Mouse (Mus musculus) CH12.LX (cell line): ENCODE data around the gene Tmem82. TPM values are rescaled to one million over a fixed set of nuclear protein-coding genes. Genes with fewer than 3 reads are reported as not detected.

Experiments used
- DNase-seq: peaks from one replicate; pipeline ENCODE4 v3.0.0-alpha.2; 2013; ENCODE audit errors: extremely low read depth
- H3K27ac ChIP-seq: 2 replicates; pipeline ENCODE4 v1.5.1; 2012; ENCODE audit warnings: low read depth, mild to moderate bottlenecking, control low read depth, moderate library complexity; ENCODE audit not compliant: insufficient read depth
- H3K27me3 ChIP-seq: replicated peaks from 2 replicates; pipeline ENCODE3; 2012; ENCODE audit warnings: inconsistent platforms
- H3K36me3 ChIP-seq, 2 experiments: replicated peaks in 1 of 2; 2 replicates each; pipeline versions ENCODE3 to v1.6.1; 2012; ENCODE audit warnings: inconsistent platforms in 1 of 2, low read length in 1 of 2, mild to moderate bottlenecking in 1 of 2, mixed read lengths in 1 of 2, moderate library complexity in 1 of 2; ENCODE audit not compliant: control insufficient read depth in 1 of 2, insufficient read depth in 1 of 2
- H3K4me1 ChIP-seq, 2 experiments: 2 replicates each; pipeline ENCODE4 v1.6.1; 2012; ENCODE audit warnings: inconsistent platforms in 1 of 2, moderate library complexity in 1 of 2; ENCODE audit not compliant: insufficient read depth in 2 of 2, control insufficient read depth in 1 of 2
- H3K4me2 ChIP-seq: 2 replicates; pipeline ENCODE4 v1.6.1; 2012; ENCODE audit warnings: low read depth, mild to moderate bottlenecking, control low read depth; ENCODE audit not compliant: poor library complexity, insufficient read depth, severe bottlenecking
- H3K4me3 ChIP-seq, 3 experiments: fragments of 150-350 bp in 1 of 3; sonication (generic) in 1 of 3; replicated peaks in 1 of 3; 2 replicates each; pipeline versions ENCODE3 to v1.5.1; 2011 to 2012; ENCODE audit warnings: low read depth in 2 of 3, low read length in 2 of 3, mild to moderate bottlenecking in 2 of 3, moderate library complexity in 2 of 3, control low read depth in 1 of 3, improper control_type of control experiment in 1 of 3, inconsistent platforms in 1 of 3, mixed read lengths in 1 of 3; ENCODE audit not compliant: poor library complexity in 1 of 3
- H3K79me2 ChIP-seq: replicated peaks from 2 replicates; pipeline ENCODE4 v1.6.1; 2012; ENCODE audit warnings: mild to moderate bottlenecking, moderate library complexity; ENCODE audit not compliant: control insufficient read depth, poor library complexity, insufficient read depth, severe bottlenecking; ENCODE audit errors: extremely low read depth
- H3K9ac ChIP-seq: 2 replicates; pipeline ENCODE4 v1.6.1; 2012; ENCODE audit warnings: low read depth, mild to moderate bottlenecking, control low read depth, moderate library complexity; ENCODE audit not compliant: insufficient read depth
- H3K9me3 ChIP-seq: replicated peaks from 2 replicates; pipeline ENCODE3; 2012; ENCODE audit warnings: low read length, inconsistent platforms, mixed read lengths
- CHD1 ChIP-seq: IDR thresholded peaks from 2 replicates; pipeline ENCODE4 v1.6.1; 2012; ENCODE audit warnings: low read depth, low read length, improper control_type of control experiment, inconsistent platforms
- CTCF ChIP-seq, 2 experiments: IDR thresholded peaks in 1 of 2; conservative IDR thresholded peaks in 1 of 2; 2 replicates each; pipeline ENCODE4 v1.5.1; 2011 to 2012; ENCODE audit warnings: low read depth in 2 of 2, low read length in 2 of 2, improper control_type of control experiment in 1 of 2, inconsistent platforms in 1 of 2, mild to moderate bottlenecking in 1 of 2, moderate library complexity in 1 of 2
- E2F4 ChIP-seq: IDR thresholded peaks from 2 replicates; pipeline ENCODE4 v1.6.1; 2011; ENCODE audit warnings: low read depth, low read length, improper control_type of control experiment; ENCODE audit not compliant: insufficient replicate concordance
- GABPA ChIP-seq: IDR thresholded peaks from 2 replicates; pipeline ENCODE4 v1.6.1; 2012; ENCODE audit warnings: low read depth, low read length, improper control_type of control experiment, inconsistent platforms; ENCODE audit not compliant: insufficient replicate concordance
- HCFC1 ChIP-seq: IDR thresholded peaks from 2 replicates; pipeline ENCODE4 v1.6.1; 2012; ENCODE audit warnings: low read depth, mild to moderate bottlenecking, inconsistent platforms, low read length, improper control_type of control experiment
- IRF4 ChIP-seq: IDR thresholded peaks from 2 replicates; pipeline ENCODE4 v1.6.1; 2014; ENCODE audit warnings: low read depth, mild to moderate bottlenecking, inconsistent platforms, low read length, improper control_type of control experiment
- JUN ChIP-seq: IDR thresholded peaks from 2 replicates; pipeline ENCODE4 v1.6.1; 2011; ENCODE audit warnings: low read depth, mild to moderate bottlenecking, low read length, improper control_type of control experiment, moderate library complexity; ENCODE audit not compliant: insufficient read depth
- KAT2A ChIP-seq: IDR thresholded peaks from 2 replicates; pipeline ENCODE4 v1.6.1; 2012; ENCODE audit warnings: low read length, improper control_type of control experiment, inconsistent platforms; ENCODE audit not compliant: insufficient replicate concordance
- MAZ ChIP-seq: IDR thresholded peaks from 2 replicates; pipeline ENCODE4 v1.6.1; 2012; ENCODE audit warnings: low read depth, mild to moderate bottlenecking, inconsistent platforms, low read length, improper control_type of control experiment, moderate library complexity
- MXI1 ChIP-seq: IDR thresholded peaks from 2 replicates; pipeline ENCODE4 v1.6.1; 2011; ENCODE audit warnings: mild to moderate bottlenecking, low read depth, low read length, improper control_type of control experiment
- PAX5 ChIP-seq: IDR thresholded peaks from 2 replicates; pipeline ENCODE4 v1.6.1; 2012; ENCODE audit warnings: low read length, inconsistent platforms, mixed read lengths
- RCOR1 ChIP-seq: conservative IDR thresholded peaks from 2 replicates; pipeline ENCODE4 v1.6.1; 2012; ENCODE audit warnings: low read depth, mild to moderate bottlenecking, inconsistent platforms, low read length, improper control_type of control experiment
- SIN3A ChIP-seq: IDR thresholded peaks from 2 replicates; pipeline ENCODE4 v1.6.1; 2012; ENCODE audit warnings: low read length, improper control_type of control experiment, inconsistent platforms
- SMC3 ChIP-seq: IDR thresholded peaks from 2 replicates; pipeline ENCODE4 v1.6.1; 2011; ENCODE audit warnings: low read depth, low read length, improper control_type of control experiment
- TCF12 ChIP-seq: IDR thresholded peaks from 2 replicates; pipeline ENCODE4 v1.6.1; 2014; ENCODE audit warnings: low read depth, mild to moderate bottlenecking, inconsistent platforms, low read length, improper control_type of control experiment
- UBTF ChIP-seq: IDR thresholded peaks from 2 replicates; pipeline ENCODE4 v1.6.1; 2012; ENCODE audit warnings: low read depth, mild to moderate bottlenecking, inconsistent platforms, low read length, improper control_type of control experiment, moderate library complexity
- USF1 ChIP-seq: IDR thresholded peaks from 2 replicates; pipeline ENCODE4 v1.6.1; 2014; ENCODE audit warnings: low read depth, mild to moderate bottlenecking, inconsistent platforms, low read length, improper control_type of control experiment
- USF2 ChIP-seq: conservative IDR thresholded peaks from 2 replicates; pipeline ENCODE4 v1.6.1; 2011; ENCODE audit warnings: low read depth, low read length, improper control_type of control experiment
- ZC3H11A ChIP-seq: IDR thresholded peaks from 2 replicates; pipeline ENCODE4 v1.6.1; 2012; ENCODE audit warnings: low read depth, mild to moderate bottlenecking, inconsistent platforms, low read length, improper control_type of control experiment
- ZMIZ1 ChIP-seq: IDR thresholded peaks from 2 replicates; pipeline ENCODE4 v1.6.1; 2012; ENCODE audit warnings: low read depth, mild to moderate bottlenecking, inconsistent platforms, low read length, improper control_type of control experiment
- dilution Hi-C: fragments of 300-500 bp; cut with MboI; formaldehyde crosslinking; loops from 2 replicates; pipeline ENCODE4 v1.14.3; 2020; ENCODE audit warnings: low sequenced_read_pairs; ENCODE audit not compliant: extremely low pct_unique_long_range_greater_than_20kb, extremely low pct_ligation_motif_present
- in situ Hi-C: fragments of 300-500 bp; cut with MboI; formaldehyde crosslinking; loops from 3 replicates; pipeline ENCODE4 v1.14.3; 2019; ENCODE audit warnings: low sequenced_read_pairs, low pct_ligation_motif_present, low pct_unique_long_range_greater_than_20kb, mixed read lengths
- polyA plus RNA-seq: library from polyadenylated mRNA; unstranded; fragments of >175 nt; gene quantifications from 2 replicates; pipeline ENCODE4 v1.2.1, GENCODE M21; 2012; ENCODE audit warnings: low read depth; ENCODE audit not compliant: insufficient read length
- total RNA-seq, 2 experiments: library from RNA; depleted of rRNA; stranded (reverse); fragments of 300-350 nt in 1 of 2; fragments of >200 nt in 1 of 2; gene quantifications; 2 replicates each; pipeline ENCODE4 v1.2.3; 2012 to 2014

The Tmem82 gene
- total and polyA plus RNA-seq, 3 experiments: 0.68 to 5.2 (median 2.7) TPM

DNA sequence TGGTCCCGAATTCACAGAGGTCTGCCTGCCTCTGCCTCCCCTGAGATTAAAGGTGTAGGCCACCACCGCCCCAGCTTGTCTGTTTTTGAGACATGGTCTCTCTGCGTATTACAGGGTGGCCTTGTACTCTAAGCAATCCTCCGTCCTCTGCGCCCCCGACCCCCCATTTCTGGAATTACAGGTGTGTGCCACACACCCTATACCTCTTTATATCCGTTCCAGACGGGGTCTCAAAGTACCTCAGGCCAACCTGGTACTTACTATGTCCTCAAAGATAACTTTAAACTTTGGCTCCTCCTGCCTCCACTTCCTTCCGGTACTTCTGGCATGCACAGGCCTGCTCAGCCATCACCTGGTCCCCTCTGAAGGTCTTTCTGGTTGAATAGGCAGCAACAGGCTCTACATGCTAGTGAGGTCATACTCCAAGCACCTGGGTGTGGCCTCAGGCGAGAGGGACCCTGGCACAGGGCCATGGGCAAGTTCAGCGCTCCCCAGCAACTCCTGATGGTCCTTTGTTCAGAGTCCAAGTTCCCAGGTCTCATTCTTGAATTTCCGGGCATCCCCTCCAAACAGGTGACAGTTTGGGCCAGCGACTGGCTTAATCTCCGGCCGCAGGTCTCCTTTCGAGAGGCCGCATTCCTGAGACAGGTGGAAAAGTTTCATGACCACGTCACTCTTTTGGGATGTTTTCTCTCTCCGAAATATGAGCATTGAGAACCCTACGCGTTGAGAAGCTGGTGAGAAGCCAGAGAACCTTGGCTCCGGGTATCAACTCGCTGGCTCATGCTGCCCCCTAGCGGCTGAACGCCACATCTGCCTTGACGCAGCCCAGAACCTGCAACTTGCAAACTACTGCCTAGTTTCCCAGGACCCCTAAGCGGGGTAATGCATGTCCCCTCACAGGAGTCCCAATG, 43.4 kb downstream of the Tmem82 start (continued):
- TF ChIP-seq RCOR1: no peak
- peak; percentile 83 for TF ChIP-seq ZC3H11A
- TF ChIP-seq SMC3: peak; percentile 94
- peak; percentile 96 for TF ChIP-seq CHD1
- TF ChIP-seq PAX5: no peak
- TF ChIP-seq USF2: no peak
- TF ChIP-seq USF1: no peak
- no peak for TF ChIP-seq ZMIZ1
- TF ChIP-seq UBTF: no peak

DNA sequence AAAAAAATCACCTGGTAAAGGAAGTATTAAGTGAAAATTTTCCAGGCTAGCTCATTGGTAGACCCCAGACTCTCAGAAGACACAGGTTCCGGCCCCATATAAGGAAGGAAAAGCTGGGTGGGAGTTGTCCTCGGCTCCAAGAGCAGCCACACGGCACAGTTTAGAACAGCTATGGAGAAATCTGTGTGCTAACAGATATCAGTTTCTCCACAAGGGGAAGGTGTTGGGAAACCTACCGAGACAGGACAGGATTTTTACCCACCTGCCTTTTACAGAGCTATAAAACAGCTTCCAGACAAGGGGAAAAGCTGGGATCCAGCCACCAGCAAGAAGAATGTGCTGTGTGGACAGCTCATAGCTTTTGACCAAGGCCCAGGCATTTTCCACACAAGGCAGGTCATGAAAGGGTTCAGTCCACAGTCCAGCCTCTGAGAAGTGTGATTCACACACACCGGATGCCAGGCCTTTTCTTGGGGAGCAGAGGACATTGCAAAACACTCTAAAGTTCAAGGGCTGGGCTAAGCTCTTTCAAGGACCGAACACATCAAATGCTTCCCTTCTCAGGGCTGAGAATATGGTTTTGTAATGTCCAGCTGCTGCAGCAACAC, 45.0 kb downstream of the Tmem82 start:
- no peak overlapping the region for H3K4me3 ChIP-seq
- H3K27ac ChIP-seq: no peak overlapping the region
- no peak overlapping the region for H3K4me2 ChIP-seq
- in situ Hi-C loops (no loop called here), dilution Hi-C loops (no loop called here)
- H3K4me1 ChIP-seq: peaks cover 3 to 24% of the 10 kb centered on the region in 2 experiments
- peaks cover 3% of the 10 kb centered on the region for H3K9me3 ChIP-seq
- no peaks in the 10 kb centered on the region for H3K27me3 ChIP-seq
- H3K9ac ChIP-seq: no peak overlapping the region
- H3K79me2 ChIP-seq: no peaks in the 10 kb centered on the region
- H3K36me3 ChIP-seq: no peaks in the 10 kb centered on the region
- no peak for DNase-seq
- TF ChIP-seq MAZ (no peak), TCF12 (no peak), KAT2A (no peak), GABPA (no peak), MXI1 (no peak), SIN3A (no peak), CHD1 (no peak), CTCF (conservative IDR thresholded peaks at IDR 0.05 in 1 of 2, IDR thresholded peaks at IDR 0.05 in 1 of 2; ENCODE audit: low read depth in 2 of 2, low read length in 2 of 2) (no peak), USF2 (no peak), JUN (no peak), HCFC1 (no peak), IRF4 (no peak), USF1 (no peak), E2F4 (no peak), SMC3 (no peak)
